Mouse (Mus musculus) kidney, adult 2 months (tissue): Measurements from ENCODE around the gene Mast4.

Experiments
- CTCF ChIP-seq: fragments of 200-500 bp; conservative IDR thresholded peaks from 2 replicates; pipeline ENCODE4 v1.5.1; 2011; ENCODE audit warnings: low read depth, mild to moderate bottlenecking, control low read depth, low read length, moderate library complexity, mixed read lengths; ENCODE audit not compliant: insufficient read depth, insufficient read length
- POLR2A ChIP-seq: fragments of 200-500 bp; IDR thresholded peaks from one replicate; pipeline ENCODE4 v1.6.1; 2011; ENCODE audit warnings: low read depth, low read length, control low read depth

- TF ChIP-seq CTCF (no peak), POLR2A (no peak)
These were observed 607.4 kb downstream of the Mast4 start for GRCm38 (mm10) chr13:102726876-102727275.
